Mouse (Mus musculus) natural killer cell, adult 2 months (primary cell): ENCODE data around the gene Igfbp5.

Experiments
- DNase-seq, 2 experiments: peaks; one replicate each; pipeline ENCODE4 v3.0.0; 2022; ENCODE audit warnings: low spot score in 2 of 2

Igfbp5 gene

DNA sequence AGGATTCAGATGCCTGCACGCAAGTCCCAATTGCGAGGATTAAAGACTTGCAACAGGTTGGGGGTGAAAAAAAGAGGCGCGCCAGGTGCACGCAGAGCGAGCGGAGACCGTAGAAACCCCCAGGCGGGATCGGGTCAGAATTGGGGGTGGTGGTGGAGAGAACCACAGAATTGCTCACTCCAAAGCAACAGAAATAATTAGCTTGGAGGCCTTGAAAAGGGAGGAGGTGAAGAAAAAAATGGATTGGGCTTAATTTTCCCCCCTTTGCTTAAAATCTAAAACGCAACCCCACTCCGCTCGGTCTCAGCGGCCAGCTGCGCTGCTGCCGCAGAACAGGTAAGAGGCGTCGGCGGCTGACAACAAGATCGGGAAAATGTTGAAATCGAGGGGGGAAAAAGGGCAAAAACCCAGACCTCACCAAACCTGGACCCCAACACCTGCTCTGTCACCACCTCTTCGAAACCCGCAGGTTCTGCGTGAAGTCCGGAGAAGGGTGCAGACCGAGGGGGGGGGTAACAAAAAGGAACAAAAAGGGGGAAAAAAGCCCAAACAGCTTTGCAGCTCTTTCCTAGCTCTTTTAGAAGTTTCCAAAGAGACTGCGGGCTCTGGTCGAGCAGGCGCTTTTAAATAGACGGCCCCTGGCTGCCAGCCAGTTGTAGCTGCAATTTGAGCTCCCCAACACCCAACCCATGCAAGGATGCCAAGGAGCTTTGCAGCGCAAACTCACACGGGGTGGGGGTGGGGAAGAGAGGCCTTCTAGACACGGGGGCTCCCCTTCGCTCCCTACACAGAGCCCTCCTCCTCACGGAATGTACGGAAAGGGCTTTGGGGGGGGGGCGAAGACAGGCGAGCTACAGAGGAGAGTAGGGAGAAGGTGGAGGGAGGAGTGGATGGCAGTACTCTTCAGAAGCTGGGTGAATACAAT lies at the start of gene Igfbp5:
Igfbp5 (minus strand) TSS at position 598 of the 925 bp plus-strand sequence.
- no peak for DNase-seq

DNA sequence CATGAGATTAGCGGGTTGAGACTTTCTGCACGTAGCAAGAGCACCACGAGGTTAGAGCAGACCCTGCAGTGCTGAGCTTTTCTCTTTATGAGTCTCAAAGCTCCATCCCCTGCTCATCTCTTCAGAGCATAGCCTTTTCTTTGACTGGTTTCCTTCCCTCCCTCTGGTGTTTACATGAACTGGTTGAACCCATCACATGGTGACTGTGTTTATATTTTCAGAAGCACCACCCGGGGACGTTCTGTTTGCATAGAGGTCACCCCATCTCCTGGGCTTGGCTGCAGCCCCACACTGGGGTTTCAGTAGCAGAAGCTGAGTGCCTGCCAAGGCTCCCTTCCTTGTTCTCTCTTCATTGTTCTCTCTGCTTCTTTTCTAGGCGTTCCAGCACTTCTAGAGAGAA lies 40.1 kb upstream of the Igfbp5 start:
- DNase-seq, result no peak

DNA sequence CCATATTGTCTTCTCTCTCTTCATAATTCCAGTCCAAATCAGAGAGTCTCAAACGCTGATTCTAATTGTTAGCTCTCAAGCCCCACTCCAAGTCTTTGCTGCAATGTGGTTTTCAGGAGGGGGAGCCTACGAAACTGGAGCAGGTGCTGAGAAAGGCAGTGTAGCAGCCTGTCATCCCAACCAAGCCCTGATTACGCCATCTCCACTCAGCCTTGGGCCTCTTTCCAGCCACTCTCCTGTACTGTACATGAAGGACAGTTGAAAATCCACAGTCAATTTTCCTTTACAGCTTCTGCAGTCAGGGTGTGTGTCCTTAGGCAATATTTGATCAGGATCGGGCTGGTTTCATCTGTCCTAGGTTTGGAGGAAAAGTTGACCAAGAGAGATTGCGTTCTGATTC lies 38.4 kb upstream of the Igfbp5 start:
- DNase-seq, result no peak

DNA sequence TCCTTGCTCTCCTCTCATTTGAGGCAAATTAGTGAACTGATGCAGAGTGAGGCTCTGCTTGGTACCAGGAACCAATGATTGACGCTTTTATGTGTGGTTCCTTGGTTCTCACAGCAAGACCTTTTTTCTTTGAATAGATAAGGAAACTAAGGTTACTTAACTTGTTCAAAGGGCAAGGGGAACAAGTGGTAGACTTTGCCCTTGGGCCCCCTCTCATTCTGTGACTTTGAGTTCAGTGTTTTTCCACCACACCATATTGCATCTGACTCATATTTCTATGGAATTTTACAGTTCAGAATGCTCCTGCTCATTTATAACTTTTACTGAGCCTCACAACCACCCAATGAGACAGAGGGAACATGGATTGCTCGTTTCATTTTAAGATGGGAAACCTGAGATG lies 21.1 kb upstream of the Igfbp5 start:
- no peak for DNase-seq

DNA sequence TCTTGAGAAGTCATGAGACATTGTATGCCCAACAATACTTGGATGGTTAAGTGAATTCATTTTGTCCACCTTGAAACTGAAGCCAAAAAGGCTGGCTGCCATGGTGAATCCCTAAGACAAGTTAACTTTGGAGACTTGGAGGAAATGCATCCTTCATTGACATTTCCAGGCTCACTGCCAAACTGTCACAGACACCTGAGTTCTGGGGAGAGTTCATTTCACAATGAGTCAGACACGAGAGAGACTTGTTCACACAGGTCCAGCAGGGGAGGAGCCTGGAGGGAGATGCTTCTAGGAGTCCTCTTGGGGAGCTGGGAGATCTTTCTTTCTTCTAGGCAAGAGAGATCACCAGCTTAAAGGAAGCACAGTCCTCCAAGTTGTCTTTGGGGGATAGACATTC lies 13.2 kb upstream of the Igfbp5 start:
- no peak for DNase-seq

DNA sequence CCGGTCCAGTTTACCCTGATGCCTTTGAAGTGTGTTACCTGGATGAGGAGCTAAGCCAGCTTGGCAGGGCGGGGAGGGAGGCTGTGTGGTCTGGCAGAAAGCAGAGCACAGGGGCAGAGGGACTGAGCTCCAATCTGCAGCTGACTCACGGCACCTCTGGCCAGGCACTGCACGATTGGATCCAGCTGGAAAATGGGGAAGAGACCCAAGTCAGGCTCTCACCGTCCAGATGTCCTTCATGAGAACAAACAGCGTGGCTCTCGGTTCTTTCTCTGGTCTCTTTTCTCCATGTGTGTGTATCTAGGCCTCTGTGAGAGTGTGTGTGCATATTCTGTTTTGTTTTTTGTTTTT lies 11.1 kb upstream of the Igfbp5 start:
- DNase-seq, result no peak

DNA sequence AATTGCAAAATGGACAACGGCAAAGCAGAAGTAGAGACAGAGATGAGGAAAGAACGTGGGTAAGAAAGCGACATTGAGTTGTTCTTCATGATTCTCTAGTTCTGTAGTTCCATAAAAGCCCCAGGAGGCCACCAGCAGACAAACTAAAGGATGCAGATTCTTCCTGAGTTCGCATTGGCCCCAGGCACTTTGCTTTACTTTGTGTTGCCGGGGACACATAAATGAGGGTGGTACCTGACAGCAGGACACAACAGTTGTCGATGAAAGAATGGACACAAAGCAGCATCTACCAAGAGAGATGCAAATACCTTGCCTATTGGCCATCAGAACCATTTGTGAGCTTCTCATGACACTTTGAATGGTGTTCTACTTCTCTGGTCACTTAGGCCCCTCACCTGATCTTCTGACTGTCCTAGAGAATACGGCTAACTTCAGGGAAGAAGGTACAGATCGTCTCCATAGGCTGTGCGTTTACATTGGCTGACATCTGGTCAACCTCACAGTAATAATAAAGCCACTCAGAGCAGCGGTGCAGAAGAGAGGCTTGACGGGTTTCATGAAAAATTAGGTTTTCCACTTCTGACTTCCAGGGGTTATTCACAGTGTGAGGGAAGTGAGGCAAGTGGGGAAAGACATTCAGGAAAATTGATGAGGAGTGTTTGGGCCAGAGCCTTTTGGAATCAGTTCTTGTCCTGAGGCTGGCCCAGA lies 10.6 kb upstream of the Igfbp5 start:
- DNase-seq, result no peak

DNA sequence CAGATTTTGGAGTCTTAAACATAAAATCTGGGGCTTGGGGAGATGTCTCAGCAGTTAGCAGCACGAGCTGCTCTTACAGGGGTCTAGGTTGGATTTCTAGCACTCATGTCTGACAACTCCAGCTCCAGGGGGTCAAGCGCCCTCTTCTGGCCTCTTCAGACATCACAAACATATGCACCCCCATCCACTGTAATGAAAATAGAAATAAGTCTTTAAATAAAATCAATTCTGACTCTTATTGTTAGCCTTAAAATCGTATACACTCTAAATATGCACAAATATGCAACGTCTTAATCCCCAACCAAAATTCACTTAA lies 4.6 kb upstream of the Igfbp5 start:
- no peak for DNase-seq

DNA sequence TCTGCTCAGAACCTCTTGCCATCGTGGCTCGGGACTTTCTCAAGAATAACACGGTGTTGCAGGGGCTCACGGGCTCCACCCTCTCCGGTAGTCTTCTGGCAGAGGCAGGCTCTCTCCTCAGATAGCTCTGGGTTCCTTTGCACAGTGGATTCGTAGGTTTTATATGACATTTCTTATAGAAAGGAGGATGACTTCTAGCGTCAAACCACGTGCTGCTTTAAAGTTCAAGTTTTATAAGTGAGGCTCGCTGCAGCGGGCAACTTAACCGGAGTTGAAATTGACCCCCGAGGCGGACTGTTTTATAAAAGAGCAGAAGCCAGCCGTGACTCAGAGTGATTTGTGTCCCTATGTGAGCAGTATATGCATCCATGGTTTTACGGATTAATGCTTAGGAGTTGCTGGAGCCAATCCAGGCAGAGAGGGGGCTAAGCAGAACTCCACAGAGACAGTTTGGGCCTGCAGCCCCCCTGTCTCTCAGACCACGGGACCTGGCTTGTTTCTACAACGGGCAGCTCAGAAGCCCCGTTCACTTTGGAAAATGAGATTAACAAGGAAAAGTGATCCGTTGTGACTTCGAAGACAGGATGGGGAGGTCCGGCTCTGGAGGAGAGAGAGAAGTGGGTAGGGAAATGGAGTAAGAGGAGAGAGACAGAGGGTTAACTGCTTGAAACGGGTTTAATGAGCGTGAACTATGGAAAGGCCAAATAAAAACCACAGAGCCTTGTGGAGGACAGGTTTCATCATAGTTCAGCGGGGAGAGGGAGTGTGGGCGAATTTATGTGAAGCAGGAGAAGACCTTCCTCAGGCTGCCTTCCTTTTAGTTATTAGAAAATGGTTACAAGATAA lies 4.0 kb upstream of the Igfbp5 start:
- DNase-seq, result no peak

DNA sequence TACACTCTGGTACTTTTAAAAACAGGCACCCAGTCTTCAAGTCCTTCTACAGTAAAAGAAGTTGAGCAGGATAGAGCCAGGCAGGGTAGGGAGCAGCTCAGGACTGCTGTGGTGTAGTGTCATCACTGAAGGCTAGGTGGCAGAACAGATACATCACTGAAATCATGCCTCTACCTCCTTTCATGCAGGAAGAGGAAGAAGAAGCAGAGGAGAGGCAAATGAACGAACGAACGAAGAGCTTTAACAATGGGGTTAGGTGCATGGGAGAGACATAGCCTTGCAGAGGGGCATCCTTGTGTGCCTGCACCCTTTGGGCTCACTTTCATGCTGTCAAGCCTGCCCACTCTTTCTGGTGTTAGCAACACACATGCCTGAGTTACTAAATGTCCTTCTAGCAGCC lies 3.2 kb upstream of the Igfbp5 start:
- no peak for DNase-seq

DNA sequence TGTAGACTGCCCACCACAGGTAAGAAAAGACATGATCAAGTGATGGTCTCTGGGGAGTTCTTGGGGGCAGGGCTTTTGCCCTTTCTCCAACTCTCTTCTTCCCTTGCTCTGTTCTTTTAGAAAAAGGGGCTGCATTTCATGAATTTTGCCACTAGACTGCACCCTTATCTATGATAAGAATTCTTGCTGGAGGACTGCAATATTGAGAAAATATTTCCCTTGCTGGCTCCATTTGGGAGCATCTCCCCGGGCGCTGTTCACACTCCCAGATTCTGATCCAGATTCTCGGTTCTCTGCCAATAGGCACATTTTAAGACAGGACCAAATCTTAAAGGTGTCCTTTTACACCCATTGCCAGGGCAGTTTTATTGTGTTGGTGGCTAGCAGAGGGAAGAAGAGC lies 1.4 kb upstream of the Igfbp5 start:
- DNase-seq, result no peak

DNA sequence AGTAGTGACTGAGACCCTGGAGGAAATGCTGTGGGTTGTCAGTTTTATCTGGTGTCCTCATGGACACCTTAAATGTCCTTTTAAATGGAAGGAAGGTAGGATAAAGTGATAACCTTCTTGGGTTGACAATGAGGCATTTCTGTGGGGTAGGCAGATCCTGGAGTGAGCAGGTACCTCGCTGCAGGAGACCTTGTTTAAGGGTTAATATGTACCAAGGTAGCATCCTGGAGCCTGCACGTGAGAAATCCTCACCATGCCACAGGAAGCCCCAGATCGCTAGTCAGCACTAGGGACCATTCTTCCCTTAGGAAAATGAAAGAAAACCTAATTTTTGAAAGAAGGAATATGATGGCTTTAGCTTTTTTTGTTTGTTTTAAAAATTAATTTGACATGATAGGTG lies 1.0 kb upstream of the Igfbp5 start:
- DNase-seq, result no peak

DNA sequence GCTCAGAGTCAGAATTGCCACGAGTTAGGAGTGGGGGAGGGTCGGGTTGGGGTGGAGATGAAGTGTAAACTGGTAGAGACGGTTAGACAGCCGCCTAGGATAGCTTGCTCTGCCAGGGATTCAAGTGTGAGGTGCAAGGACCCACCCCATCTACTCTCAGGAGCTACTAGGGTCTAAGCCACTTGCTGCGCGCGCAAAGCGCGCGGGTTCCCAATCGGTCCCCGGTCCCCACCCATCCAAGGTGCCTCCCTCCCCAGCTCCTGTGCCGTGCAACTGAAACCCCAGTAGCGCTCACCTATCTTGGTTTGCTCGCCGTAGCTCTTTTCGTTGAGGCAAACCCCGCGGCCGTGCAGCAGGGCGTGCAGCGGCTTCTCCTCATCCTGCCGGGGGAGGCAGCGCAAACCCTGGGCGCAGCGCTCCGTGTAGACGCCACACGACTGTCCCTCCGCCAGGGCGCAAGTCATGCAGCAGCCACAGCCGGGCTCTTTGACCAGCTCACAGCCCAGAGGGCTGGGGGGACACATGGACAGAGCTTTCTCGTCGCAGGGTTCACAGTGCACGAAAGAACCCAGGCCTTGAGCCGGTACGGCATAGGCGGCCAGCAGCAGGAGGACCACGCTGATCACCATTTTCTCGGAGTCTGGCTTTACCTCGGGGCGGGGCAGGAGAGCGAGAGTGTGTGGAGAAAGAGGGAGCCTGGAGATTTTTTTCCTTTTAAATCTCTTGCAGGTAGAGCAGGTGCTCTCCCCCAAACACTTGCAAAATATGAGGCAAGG lies 985 bp downstream of the Igfbp5 start:
- DNase-seq, result no peak

DNA sequence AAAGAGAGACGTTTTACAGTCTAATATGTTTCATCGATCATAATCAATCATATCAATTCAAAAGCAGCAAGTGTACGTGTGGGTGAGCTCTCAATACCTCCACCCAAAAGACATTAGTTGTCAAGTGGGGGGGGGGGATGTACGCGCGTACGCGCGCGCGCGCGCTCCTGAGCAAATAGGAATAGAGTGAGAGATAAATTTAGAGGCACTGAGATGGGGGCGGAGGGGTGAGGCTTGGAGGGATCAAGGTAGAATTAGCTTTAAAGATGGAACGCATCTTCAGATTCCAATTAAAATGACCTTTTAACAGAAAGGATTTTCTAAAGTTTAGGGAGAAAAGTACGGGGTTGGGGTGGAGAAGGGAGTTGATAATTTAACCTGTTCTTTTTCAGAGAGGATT lies 1.6 kb downstream of the Igfbp5 start:
- no peak for DNase-seq

DNA sequence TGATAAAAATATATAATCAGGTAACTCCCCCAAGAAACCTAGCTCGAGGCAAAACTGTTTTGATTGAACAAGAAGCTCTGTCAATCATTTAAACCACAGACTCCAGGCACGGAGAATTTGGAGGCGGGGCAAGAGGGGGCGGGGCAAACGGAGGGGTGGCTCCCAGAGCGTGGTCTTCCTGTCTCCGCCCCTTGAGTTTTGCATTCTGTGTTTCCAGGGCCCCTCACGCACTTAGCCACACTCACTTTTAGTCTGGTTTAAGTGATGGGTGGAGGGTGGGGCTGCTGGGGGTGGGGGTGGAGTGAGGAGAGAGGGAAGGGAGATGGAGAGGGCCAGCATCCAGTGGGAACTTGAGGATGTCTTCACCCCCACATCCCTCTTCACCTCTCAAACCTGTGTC lies 2.2 kb downstream of the Igfbp5 start:
- peak in 1 of 2 experiments; percentile 20 for DNase-seq

DNA sequence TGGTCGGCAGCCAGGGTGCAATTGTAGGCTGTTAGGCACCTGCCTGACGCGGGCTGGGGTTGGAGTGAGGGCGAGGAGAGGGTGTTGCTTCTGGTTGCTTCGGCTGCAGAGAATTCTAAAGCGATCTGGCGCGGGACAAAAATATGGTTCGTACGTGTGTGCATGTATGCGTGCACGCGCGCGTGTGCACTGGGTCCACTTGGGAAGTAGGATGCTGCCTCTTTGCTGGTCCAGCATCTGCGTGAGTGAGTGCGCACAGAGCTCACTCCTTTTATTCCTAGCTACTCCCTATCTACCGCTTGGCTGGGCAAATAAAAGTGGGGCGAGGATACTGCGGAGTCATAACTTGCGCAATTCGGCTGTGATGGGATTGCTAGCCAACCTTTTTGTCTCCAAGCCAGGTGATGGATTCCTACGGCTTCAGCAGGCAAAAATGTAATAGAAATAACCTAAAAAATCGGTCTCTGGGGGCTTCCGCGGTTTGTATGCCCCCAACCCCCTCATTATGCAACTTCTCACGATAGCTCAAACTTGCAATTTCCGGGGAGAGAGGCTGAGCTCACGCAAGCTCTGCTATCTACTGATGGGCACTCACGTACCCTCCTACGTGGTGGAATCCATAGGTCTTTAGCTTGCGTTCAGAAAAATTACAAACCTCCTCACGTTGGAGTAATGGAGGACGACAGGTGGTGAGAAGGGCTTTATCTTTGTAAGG lies 2.8 kb downstream of the Igfbp5 start:
- no peak for DNase-seq

DNA sequence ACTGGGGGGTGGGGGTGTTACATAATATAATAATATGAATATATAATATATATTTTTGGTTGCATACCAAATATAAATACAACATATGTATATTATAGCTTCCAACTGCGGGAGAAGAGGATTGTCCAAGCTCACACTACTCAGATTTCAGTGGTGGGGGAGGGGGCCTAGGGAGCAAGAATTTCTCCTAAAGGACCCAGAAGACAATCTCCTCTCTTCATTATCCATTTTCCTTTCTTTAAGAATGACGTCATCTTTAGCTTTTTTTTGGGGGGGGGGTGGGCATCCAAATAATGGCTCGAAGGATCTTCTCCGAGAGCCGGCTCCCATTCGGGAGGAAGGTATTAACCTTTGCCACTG lies 3.4 kb downstream of the Igfbp5 start:
- DNase-seq, result no peak

DNA sequence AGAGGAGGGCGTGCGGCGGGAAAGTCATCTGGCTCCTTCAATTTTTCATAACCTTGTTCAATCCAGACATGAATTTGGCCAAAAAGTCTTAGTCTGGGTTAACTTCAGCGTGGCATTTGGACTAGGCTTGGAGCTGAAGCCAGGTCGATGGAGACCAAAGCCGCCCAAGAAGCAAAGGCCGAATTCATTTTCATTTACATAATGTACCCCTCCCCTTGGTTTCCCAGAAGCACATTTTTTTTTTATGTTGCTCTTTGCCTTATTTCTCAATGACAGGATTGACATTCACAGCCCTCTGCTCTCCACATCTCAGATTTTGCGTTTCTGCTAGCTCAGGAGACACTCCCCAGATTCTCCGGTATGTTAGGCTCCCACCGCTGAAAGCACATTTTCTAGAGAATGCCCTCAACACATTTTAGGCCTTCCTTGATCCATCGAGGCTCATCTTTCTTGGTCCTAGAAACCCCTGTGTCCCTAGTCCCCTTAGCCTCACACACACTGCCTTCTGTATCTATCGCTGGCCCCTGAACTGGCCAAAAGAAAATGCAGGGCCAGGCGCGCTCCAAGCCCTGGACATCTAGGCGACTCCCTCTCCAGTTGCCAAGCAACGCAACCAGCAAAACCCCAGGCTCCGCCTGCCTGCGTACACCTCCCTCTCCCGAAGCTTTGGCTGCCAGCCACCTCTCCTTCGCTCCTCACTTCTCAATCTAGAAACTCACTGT lies 3.9 kb downstream of the Igfbp5 start:
- DNase-seq, result no peak

DNA sequence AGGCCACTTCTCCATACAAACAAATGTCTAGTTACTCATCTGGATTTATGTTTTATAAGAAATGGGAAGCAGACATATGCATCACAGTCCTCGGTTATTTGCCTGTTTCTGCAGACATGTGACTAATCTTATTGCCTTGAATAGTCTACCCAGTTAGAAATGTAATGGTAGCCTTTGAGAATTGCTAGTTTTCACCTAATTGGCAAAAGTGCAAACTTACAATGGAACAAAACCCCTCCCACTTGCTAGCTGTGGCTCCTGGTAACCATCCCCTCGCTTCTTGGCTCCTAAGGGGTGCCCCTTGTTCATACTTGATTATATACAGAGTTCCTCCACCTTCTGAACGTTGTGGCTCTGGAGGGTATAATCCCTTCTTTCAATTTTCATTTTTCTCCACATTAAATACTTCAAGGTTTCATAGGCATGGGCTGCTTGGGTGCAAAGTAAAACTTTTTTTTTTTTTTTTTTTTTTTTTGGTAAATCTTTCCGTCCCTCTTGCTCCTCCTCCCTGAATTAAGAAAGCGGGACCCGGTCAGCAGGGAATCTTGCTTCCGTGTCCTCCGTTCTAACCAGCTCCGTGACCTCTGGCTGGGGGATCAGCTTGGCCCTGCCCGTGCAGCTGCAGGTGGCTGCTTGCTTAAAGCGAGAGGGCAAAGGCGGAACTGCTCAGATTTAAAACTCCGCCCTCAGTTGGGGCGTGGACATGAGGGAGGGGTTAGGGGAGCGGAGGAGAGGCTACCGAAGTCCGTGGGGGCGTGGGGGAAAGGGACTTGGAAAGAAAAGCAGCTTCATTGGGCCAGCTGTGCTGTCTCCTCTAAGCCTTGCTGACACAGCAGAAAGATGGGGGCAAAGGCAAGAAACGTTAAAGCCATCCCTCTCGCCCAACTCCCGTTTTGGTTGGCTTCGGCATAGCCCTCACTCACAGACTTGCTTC lies 4.7 kb downstream of the Igfbp5 start:
- DNase-seq, result peak; percentile 17 to 38
